Mouse (Mus musculus): ENCODE measurements at regions not wholly inside any gene's neighbourhood (a gene's known extent, or its start where the extent isn't known, plus 50 kb on each side); places are given as distances from the start of the nearest gene placed in this dataset.

- no peak for DNase-seq (ENCODE audit: low read depth)
Observed at GRCm38 (mm10) chr5:126335091-126335490, 803.5 kb downstream of the Tmem132b start.

GRCm38 (mm10) chr5:126335553-126336520 is 804.3 kb downstream of the Tmem132b start:
- no peak for DNase-seq (ENCODE audit: low read depth)

DNA sequence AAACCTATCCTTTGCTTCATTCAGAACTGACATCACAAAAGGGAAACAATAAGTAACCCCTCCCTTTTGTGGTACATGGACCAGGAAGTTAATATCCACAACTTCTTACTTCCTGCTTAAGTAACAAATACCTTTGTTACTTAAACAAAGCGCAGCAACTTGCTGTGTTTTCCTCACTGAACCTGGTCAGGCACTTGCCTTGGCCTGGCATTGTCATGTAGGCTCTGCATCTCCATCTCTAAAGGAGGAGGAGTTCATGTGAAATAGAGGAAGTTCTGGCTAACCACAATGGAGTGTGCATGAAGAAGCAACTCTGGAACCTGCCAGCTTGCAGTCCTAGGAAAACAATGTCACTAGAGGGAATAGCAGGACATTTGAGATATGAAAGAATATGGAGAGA is 806.3 kb downstream of the Tmem132b start:
- no peak for DNase-seq (ENCODE audit: low read depth)

DNA sequence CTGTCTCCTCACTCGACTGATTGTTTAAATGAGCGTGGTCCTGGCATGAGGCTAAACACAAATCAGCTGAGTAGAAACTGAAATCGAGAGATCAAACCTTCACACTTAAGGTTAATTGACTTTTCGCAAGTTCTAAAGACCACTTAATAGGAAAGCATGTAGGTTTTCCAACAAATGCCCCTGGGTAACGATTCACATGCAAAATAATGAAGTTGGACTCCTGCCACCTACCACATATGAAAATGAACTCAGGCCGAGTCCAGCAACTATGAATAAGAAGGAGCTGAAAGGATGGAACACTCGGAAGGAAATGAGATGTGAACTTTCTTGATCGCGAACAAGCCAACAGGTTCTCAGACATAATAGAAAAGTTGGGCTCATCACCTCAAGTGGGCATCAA is 812.0 kb downstream of the Tmem132b start:
- DNase-seq (ENCODE audit: low read depth): no peak

- no peak for DNase-seq (ENCODE audit: low read depth)
Observed at GRCm38 (mm10) chr5:126350936-126351335, 819.4 kb downstream of the Tmem132b start.

DNA sequence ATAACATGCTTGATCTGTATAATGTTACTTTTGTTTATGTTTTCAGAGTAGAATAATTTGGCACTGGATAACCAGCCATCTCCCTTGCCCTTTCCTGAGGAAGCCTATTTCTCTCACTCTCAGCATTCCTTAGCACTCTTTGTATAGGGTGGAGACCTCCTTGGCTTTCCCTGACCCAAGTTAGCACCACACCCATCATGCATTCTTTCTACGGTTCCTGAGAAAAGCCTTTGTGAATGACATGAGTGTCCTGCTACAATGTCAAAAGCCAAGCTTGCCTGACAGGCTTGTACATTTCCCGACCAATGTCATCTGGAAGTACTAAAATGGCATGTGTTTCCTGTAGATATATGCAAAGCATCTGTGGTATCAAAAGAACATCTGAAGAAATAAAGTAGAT is 837.9 kb downstream of the Tmem132b start:
- DNase-seq (ENCODE audit: low read depth): no peak

- DNase-seq (ENCODE audit: low read depth): no peak
Observed at GRCm38 (mm10) chr5:126392306-126392705, 849.3 kb upstream of the Tmem132c start.

GRCm38 (mm10) chr5:126395331-126395730 is 846.3 kb upstream of the Tmem132c start:
- DNase-seq (ENCODE audit: low read depth): no peak

DNA sequence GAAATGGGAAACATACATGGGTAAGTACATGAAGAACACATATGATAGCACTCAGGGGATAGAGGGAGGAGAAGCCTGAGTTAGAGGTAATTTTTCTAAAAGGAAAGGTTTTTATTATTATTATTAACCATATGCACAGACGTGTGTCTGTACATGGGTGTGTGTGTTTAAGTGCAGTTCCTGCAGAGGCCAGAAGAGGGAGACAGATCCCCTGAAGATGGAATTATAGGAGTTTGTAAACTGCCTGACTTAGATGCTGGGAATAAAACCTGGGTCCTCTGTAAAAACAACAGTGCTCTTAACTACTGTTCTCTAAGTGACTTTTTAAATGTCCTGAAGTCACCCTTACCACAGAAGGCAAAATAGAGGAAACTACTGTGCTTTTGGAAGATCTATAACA is 809.9 kb upstream of the Tmem132c start:
- no peak for DNase-seq (ENCODE audit: low read depth)

- DNase-seq (ENCODE audit: low read depth): no peak
Observed at GRCm38 (mm10) chr5:126438696-126439095, 802.9 kb upstream of the Tmem132c start.

- no peak for DNase-seq (ENCODE audit: low read depth)
Observed at GRCm38 (mm10) chr5:126440516-126440915, 801.1 kb upstream of the Tmem132c start.

DNA sequence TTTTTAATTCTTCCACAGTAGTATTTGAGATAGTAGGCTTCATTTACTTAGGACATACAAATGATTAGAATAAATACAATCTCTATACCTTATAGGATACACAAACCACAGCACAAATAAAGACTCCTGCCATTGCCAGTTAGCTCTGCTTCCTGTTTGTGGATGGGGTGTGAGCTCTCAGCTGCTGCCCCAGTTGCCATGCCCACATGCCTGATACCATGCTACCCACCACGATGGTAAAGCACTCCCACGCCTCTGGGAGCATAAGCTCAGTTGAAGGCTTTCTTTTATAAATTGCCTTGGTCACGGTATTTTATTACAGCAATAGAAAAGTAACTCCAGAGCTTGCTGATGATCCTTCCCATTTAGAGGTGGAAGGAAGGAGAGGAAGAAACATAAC is 765.8 kb upstream of the Tmem132c start:
- no peak for DNase-seq (ENCODE audit: low read depth)

DNA sequence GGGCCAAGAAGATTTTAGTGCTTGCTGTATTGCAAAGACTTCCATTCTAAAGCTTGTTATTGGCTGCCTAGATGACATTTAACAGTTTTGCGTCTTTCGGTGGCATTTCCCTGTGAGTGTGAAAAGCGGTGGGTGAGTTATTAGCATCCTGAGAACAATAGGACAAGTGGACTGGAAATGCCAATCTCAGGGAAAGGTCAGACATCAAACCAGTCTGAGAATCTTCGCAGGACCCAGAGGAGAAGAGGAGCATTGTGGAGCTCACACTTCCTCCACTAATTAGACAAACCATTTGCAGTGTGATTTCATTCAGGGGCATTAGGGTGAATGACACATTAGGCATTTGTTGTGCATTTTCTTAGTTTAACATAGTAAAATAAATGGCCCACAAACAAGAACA is 719.5 kb upstream of the Tmem132c start:
- DNase-seq (ENCODE audit: low read depth): no peak

GRCm38 (mm10) chr5:126525863-126526262 is 715.7 kb upstream of the Tmem132c start:
- no peak for DNase-seq (ENCODE audit: low read depth)

GRCm38 (mm10) chr5:126530806-126531527 is 710.6 kb upstream of the Tmem132c start:
- no peak for DNase-seq (ENCODE audit: low read depth)

DNA sequence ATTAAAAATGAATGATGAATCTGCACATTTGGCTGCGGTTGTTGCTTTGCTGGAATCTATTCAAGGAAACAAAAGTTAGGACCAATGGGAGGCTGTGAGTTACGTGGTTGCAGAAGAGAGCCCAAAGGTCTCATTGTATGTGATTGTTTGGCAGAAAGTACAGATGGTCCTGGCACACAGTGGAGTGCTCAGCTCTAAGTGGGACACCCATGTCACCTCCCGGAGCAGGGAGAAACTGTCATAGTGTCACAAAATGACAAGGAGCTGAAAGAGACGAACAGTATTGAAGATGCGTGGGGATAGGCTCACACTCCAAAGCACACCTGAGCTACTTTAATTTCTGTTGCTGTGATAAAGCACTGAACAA is 710.1 kb upstream of the Tmem132c start:
- DNase-seq (ENCODE audit: low read depth): no peak

- DNase-seq (ENCODE audit: low read depth): no peak
Observed at GRCm38 (mm10) chr5:126531975-126532374, 709.6 kb upstream of the Tmem132c start.

DNA sequence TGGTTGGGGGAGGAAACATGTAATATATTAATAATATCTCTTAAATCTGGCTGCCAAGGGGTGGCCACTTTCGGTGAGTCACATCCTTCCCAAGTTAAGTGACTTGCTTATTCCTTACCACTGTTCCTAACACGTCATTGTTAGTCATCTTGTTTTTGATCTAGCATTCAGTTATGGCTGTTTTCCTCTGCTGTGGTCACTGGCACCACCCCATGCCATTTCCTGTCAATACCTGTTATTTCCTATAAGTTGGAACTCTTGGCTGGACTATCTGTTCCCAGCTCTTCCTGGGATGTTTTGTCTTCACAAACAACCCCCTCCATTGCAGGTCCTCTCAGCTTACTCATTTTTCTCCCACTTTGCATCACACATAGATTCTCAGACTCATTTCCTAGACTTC is 703.5 kb upstream of the Tmem132c start:
- DNase-seq (ENCODE audit: low read depth): no peak

GRCm38 (mm10) chr5:126544261-126544976 is 697.2 kb upstream of the Tmem132c start:
- DNase-seq (ENCODE audit: low read depth): no peak

DNA sequence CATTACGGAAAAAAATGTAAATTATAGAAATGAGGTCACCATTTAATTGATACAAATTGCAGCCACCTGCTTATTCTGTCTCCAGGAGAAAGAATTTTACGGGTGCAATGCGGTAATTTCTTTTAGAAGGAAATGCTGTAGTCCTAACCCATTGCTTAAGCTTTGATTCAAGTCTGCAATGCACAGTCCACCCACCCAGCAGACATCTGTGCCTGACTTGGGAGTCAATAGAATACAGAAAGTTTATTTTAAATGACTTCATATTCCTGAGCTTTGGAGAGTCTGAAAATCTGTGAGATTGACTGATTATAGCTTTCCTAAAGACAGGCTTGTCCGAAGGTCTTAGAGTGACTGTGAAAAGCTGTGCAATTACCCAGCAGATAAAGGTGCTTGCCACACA is 693.8 kb upstream of the Tmem132c start:
- DNase-seq (ENCODE audit: low read depth): no peak

- no peak for DNase-seq (ENCODE audit: low read depth)
Observed at GRCm38 (mm10) chr5:126551676-126552075, 689.9 kb upstream of the Tmem132c start.

DNA sequence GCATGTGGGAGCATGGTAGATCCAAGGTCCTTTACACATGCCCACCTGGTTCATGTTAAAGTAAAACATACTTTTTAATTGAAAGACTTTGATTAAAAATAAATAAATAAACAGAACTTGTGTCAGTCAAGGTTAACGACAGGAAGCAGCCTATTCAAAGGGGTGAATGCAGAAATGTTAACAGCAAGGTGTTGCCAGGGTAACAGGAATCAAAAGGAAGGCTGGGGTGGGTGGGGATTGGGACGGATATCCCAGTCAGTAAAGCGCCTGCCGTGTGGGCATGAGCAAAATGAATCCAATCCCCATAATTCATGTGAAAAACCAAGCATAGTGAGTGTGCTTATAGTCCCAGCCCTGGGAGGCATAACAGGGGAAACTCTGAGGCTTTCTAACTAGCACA is 682.6 kb upstream of the Tmem132c start:
- no peak for DNase-seq (ENCODE audit: low read depth)

DNA sequence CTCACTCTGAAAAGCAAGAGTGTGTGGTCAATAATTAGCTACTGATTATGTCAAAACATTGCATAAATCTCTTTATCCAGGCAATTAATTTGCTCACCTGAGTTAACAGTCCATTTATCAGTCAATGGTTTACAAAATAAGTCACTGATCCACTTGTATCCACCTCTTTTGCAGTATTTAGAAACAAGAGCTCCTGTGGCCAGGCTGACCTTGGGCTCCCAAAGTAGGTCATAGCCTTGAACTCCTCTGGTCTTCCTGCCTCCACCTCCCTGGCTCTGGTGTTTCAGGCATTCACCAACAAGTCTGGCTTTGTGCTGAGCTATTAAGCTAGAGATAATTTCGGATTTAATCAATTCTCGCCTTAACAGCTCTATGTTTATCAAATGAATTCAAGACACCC is 675.8 kb upstream of the Tmem132c start:
- no peak for DNase-seq (ENCODE audit: low read depth)

Data from naive thymus-derived CD4-positive, alpha-beta T cell, adult 2 months (primary cell).